Mouse (Mus musculus): ENCODE results near the gene Cers6. TPM values are rescaled to one million over a fixed set of nuclear protein-coding genes. Genes with fewer than 3 reads are reported as not detected.

Cers6 gene
- polyA plus RNA-seq, 1 experiment from 2014 or later = 55.0 TPM

GRCm38 (mm10) chr2:69061313-69061712 is 200.1 kb downstream of the Cers6 start:
- ATAC-seq (replicated peaks) = no peak
- H3K4me1 ChIP-seq = no peaks in the 10 kb centered on the region

GRCm38 (mm10) chr2:69061910-69062689 is 200.9 kb downstream of the Cers6 start:
- Histone ChIP-seq H3K4me1 (no peaks in the 10 kb centered on the region), H3K4me2 (replicated peaks) (no peak overlapping the region), H3K27ac (replicated peaks) (no peak overlapping the region), H3K9ac (replicated peaks) (no peak overlapping the region), H3K27me3 (no peaks in the 10 kb centered on the region), H3K4me3 (no peak overlapping the region), H3K9me3 (no peaks in the 10 kb centered on the region), H3K36me3 (no peaks in the 10 kb centered on the region)
- no peak for ATAC-seq (replicated peaks)
- 93% methylated on average over 5 of the region's 5 CpGs for WGBS

More at GRCm38 (mm10) chr2:69061313-69061712, 200.1 kb downstream of the Cers6 start:
- no peak overlapping the region for H3K4me3 ChIP-seq
- no peak overlapping the region for H3K9ac ChIP-seq (replicated peaks)
- no peaks in the 10 kb centered on the region for H3K36me3 ChIP-seq
- no peak overlapping the region for H3K27ac ChIP-seq (replicated peaks)
- H3K9me3 ChIP-seq = no peaks in the 10 kb centered on the region
- H3K4me2 ChIP-seq (replicated peaks) = no peak overlapping the region
- H3K27me3 ChIP-seq = no peaks in the 10 kb centered on the region

- ATAC-seq (replicated peaks) = no peak
- Histone ChIP-seq H3K4me2 (replicated peaks) (no peak overlapping the region), H3K27me3 (no peaks in the 10 kb centered on the region), H3K4me1 (no peaks in the 10 kb centered on the region), H3K9ac (replicated peaks) (no peak overlapping the region), H3K36me3 (no peaks in the 10 kb centered on the region), H3K9me3 (no peaks in the 10 kb centered on the region), H3K27ac (replicated peaks) (no peak overlapping the region), H3K4me3 (no peak overlapping the region)
- WGBS = 82% methylated on average over 6 of the region's 6 CpGs
These were observed 203.5 kb downstream of the Cers6 start for GRCm38 (mm10) chr2:69064759-69065158.

GRCm38 (mm10) chr2:69071440-69072235 is 210.4 kb downstream of the Cers6 start:
- no peak overlapping the region for H3K4me2 ChIP-seq (replicated peaks)
- no peak overlapping the region for H3K4me3 ChIP-seq
- no peaks in the 10 kb centered on the region for H3K4me1 ChIP-seq
- 64% methylated on average over 7 of the region's 7 CpGs for WGBS
- H3K9me3 ChIP-seq = no peaks in the 10 kb centered on the region
- H3K27me3 ChIP-seq = no peaks in the 10 kb centered on the region
- ATAC-seq (replicated peaks) = no peak
- H3K9ac ChIP-seq (replicated peaks) = no peak overlapping the region
- H3K27ac ChIP-seq (replicated peaks) = no peak overlapping the region
- H3K36me3 ChIP-seq = no peaks in the 10 kb centered on the region

- no peaks in the 10 kb centered on the region for H3K9me3 ChIP-seq
- no peaks in the 10 kb centered on the region for H3K27me3 ChIP-seq
- H3K4me1 ChIP-seq = no peaks in the 10 kb centered on the region
- no peak overlapping the region for H3K9ac ChIP-seq (replicated peaks)
- no peak overlapping the region for H3K4me2 ChIP-seq (replicated peaks)
- ATAC-seq (replicated peaks) = no peak
- H3K36me3 ChIP-seq = peaks cover 4% of the 10 kb centered on the region; the same call in 1 of the 2 replicates
- no peak overlapping the region for H3K27ac ChIP-seq (replicated peaks)
- 81% methylated on average over 3 of the region's 3 CpGs for WGBS
- no peak overlapping the region for H3K4me3 ChIP-seq
These were observed 215.9 kb downstream of the Cers6 start for GRCm38 (mm10) chr2:69077189-69077588.

GRCm38 (mm10) chr2:69080760-69081159 is 219.5 kb downstream of the Cers6 start:
- Histone ChIP-seq H3K27ac (replicated peaks) (no peak overlapping the region), H3K9ac (replicated peaks) (no peak overlapping the region), H3K4me3 (no peak overlapping the region), H3K36me3 (peaks cover 4% of the 10 kb centered on the region; the same call in 1 of the 2 replicates), H3K4me1 (0 out of 2 replicates have a peak, but pooled peaks cover 7% of the 10 kb centered on the region), H3K4me2 (replicated peaks) (no peak overlapping the region), H3K27me3 (no peaks in the 10 kb centered on the region), H3K9me3 (no peaks in the 10 kb centered on the region)
- WGBS = 97% methylated on average over 1 of the region's 1 CpGs
- ATAC-seq (replicated peaks) = no peak

GRCm38 (mm10) chr2:69082499-69083197 is 221.4 kb downstream of the Cers6 start:
- WGBS = 70% methylated on average over 8 of the region's 8 CpGs
- no peak overlapping the region for H3K27ac ChIP-seq (replicated peaks)
- H3K4me2 ChIP-seq (replicated peaks) = no peak overlapping the region
- peaks cover 4% of the 10 kb centered on the region; the same call in 1 of the 2 replicates for H3K36me3 ChIP-seq
- peaks cover 21% of the 10 kb centered on the region for H3K4me1 ChIP-seq
- no peak for ATAC-seq (replicated peaks)
- no peak overlapping the region for H3K4me3 ChIP-seq
- H3K9ac ChIP-seq (replicated peaks) = no peak overlapping the region
- no peaks in the 10 kb centered on the region for H3K27me3 ChIP-seq
- no peaks in the 10 kb centered on the region for H3K9me3 ChIP-seq

- 90% methylated on average over 3 of the region's 3 CpGs for WGBS
These were observed 221.9 kb downstream of the Cers6 start for GRCm38 (mm10) chr2:69083198-69083509.

GRCm38 (mm10) chr2:69084416-69084815 is 223.2 kb downstream of the Cers6 start:
- no peak for ATAC-seq (replicated peaks)
- no peak overlapping the region for H3K9ac ChIP-seq (replicated peaks)
- H3K9me3 ChIP-seq = no peaks in the 10 kb centered on the region
- peaks cover 31% of the 10 kb centered on the region for H3K4me1 ChIP-seq
- H3K4me3 ChIP-seq = no peak overlapping the region
- H3K36me3 ChIP-seq = peaks cover 4% of the 10 kb centered on the region; the same call in 1 of the 2 replicates
- no peaks in the 10 kb centered on the region for H3K27me3 ChIP-seq
- WGBS = 79% methylated on average over 6 of the region's 6 CpGs
- H3K4me2 ChIP-seq (replicated peaks) = no peak overlapping the region
- no peak overlapping the region for H3K27ac ChIP-seq (replicated peaks)

More at GRCm38 (mm10) chr2:69083198-69083509, 221.9 kb downstream of the Cers6 start:
- no peak for ATAC-seq (replicated peaks)
- Histone ChIP-seq H3K9ac (replicated peaks) (no peak overlapping the region), H3K4me1 (peaks cover 26% of the 10 kb centered on the region), H3K9me3 (no peaks in the 10 kb centered on the region), H3K27ac (replicated peaks) (no peak overlapping the region), H3K4me3 (no peak overlapping the region), H3K4me2 (replicated peaks) (no peak overlapping the region), H3K27me3 (no peaks in the 10 kb centered on the region), H3K36me3 (peaks cover 4% of the 10 kb centered on the region; the same call in 1 of the 2 replicates)

- Histone ChIP-seq H3K4me3 (no peak overlapping the region), H3K27ac (replicated peaks) (peak overlapping the region; percentile 51), H3K9ac (replicated peaks) (no peak overlapping the region), H3K9me3 (no peaks in the 10 kb centered on the region), H3K36me3 (no peaks in the 10 kb centered on the region), H3K4me1 (peaks cover 38% of the 10 kb centered on the region), H3K27me3 (no peaks in the 10 kb centered on the region), H3K4me2 (replicated peaks) (no peak overlapping the region)
- WGBS = 20% methylated on average over 8 of the region's 8 CpGs
- peak; percentile 68 for ATAC-seq (replicated peaks)
These were observed 225.4 kb downstream of the Cers6 start for GRCm38 (mm10) chr2:69086505-69087260.

GRCm38 (mm10) chr2:69095836-69096235 is 234.6 kb downstream of the Cers6 start:
- no peak overlapping the region for H3K4me3 ChIP-seq
- H3K36me3 ChIP-seq = no peaks in the 10 kb centered on the region
- H3K27me3 ChIP-seq = no peaks in the 10 kb centered on the region
- H3K9ac ChIP-seq (replicated peaks) = no peak overlapping the region
- H3K27ac ChIP-seq (replicated peaks) = no peak overlapping the region
- no peak for ATAC-seq (replicated peaks)
- no peaks in the 10 kb centered on the region for H3K9me3 ChIP-seq
- no peaks in the 10 kb centered on the region for H3K4me1 ChIP-seq
- H3K4me2 ChIP-seq (replicated peaks) = no peak overlapping the region

Measured in forebrain, embryonic 15.5 days (tissue).